In genomic region chr4:63443101-63443500, GRCm38 (mm10) we compare ENCODE assay signal across 13 mouse cellular contexts. TPM values are rescaled to one million over a fixed set of nuclear protein-coding genes. Genes with fewer than 3 reads are reported as not detected.
DNase-seq lines count a peak whose midpoint lies in the region.
"Had no signal": no experiment of that assay in that cellular context is flagged by ENCODE, and none has a peak within 500 bp of the region (broad histone marks: within the 10 kb centered on the region; RNA-seq: fewer than 3 reads in every experiment).

No protein-coding gene starts in this region.

- DNase-seq in adrenal gland, adult (ENCODE audit: inconsistent age in 2 of 2, low spot score in 1 of 2) = peak; percentile 47 to 81
- no peak for DNase-seq in adrenal gland, adult 18-20 months (ENCODE audit: low spot score in 2 of 2)
- DNase-seq in adrenal gland, adult 8-10 months = peak; percentile 66
- no peak for DNase-seq in adrenal gland, postnatal 10 days
- peak; percentile 29 for DNase-seq in A20 (ENCODE audit: low read depth, low spot score)
- DNase-seq: cerebellum, adult 11 months; cerebellum, adult 18-20 months; cerebellum, adult 8-10 months; cerebellum, adult 9-11 months; cerebellum, postnatal 14 days; cerebellum, postnatal 36 days; embryo, embryonic 11 days had no signal

RNA-seq across cellular contexts. Expression of gene Akna, which starts 39.9 kb away (rescaled TPM):
- 1 to 10 TPM; 4.0 to 6.9 TPM for total RNA-seq in adrenal gland, adult 18-20 months (2021)
- 1 to 10 TPM; 4.4 to 9.9 (median 7.0) TPM for total RNA-seq in adrenal gland, adult 8-10 months (2022)
- total RNA-seq in adrenal gland, postnatal 10 days (2021) = 1 to 10 TPM; 7.4 to 7.7 TPM

RNA-seq across cellular contexts. Expression of gene Whrn, which starts 52.7 kb away (rescaled TPM):
- 10 to 100 TPM; 41.4 to 59.6 TPM for total RNA-seq in adrenal gland, adult 18-20 months (2021)
- total RNA-seq in adrenal gland, adult 8-10 months (2022) = 10 to 100 TPM; 56.7 to 95.9 (median 78.5) TPM
- 10 to 100 TPM; 13.7 to 14.9 TPM for total RNA-seq in adrenal gland, postnatal 10 days (2021)
- total RNA-seq: MEL had no signal

Comparison
In these comparisons a context has a peak if more than half of its experiments do, and no peak if none do; other contexts are left out.
1. DNase-seq: peak in adrenal gland, adult (2 of 2), adrenal gland, adult 8-10 months (single experiment) and A20 (single experiment); none in adrenal gland, adult 18-20 months (0 of 2) and adrenal gland, postnatal 10 days (single experiment).